Mouse (Mus musculus) ES-E14 (cell line): Measurements from ENCODE around the gene Tacc2.

Source experiments
- CHD2 ChIP-seq: IDR thresholded peaks from 2 replicates; pipeline ENCODE4 v1.6.1; 2014; ENCODE audit warnings: mild to moderate bottlenecking, low read depth, low read length, inconsistent platforms
- HCFC1 ChIP-seq: IDR thresholded peaks from 2 replicates; pipeline ENCODE4 v1.6.1; 2012; ENCODE audit warnings: low read length, inconsistent platforms, borderline replicate concordance; ENCODE audit not compliant: insufficient read depth
- MAFK ChIP-seq: IDR thresholded peaks from 2 replicates; pipeline ENCODE4 v1.6.1; 2014; ENCODE audit warnings: mild to moderate bottlenecking, low read depth, low read length, inconsistent platforms; ENCODE audit not compliant: insufficient read depth
- ZC3H11A ChIP-seq: IDR thresholded peaks from 2 replicates; pipeline ENCODE4 v1.6.1; 2012; ENCODE audit warnings: low read depth, mild to moderate bottlenecking, inconsistent platforms, low read length, borderline replicate concordance
- ZNF384 ChIP-seq: IDR thresholded peaks from 2 replicates; pipeline ENCODE4 v1.6.1; 2012; ENCODE audit warnings: low read depth, low read length, inconsistent platforms

DNA sequence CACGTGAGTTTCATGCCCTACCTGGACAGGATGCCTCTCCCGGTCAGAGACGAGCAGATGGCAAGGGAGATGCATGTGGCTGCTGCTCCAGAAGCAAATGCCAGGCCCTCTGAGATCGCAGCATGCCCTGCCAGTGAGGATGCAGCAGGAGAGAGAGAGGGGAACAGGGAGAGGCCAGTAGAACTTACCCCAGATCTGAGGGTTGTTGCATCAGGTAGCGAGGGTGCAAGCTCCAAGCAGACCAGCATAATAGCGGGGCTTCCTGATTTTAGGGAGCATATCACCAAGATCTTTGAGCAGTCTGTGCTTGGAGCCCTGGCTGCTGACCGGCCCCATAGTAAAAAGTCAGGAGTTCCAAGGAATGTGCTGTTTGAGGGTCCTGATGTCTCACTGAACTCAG, 48.1 kb downstream of the Tacc2 start:
- TF ChIP-seq MAFK, result no peak
- TF ChIP-seq ZC3H11A, result no peak
- TF ChIP-seq ZNF384, result no peak
- no peak for TF ChIP-seq HCFC1
- TF ChIP-seq CHD2, result no peak
